Mouse (Mus musculus) gastrocnemius, postnatal 4 days (tissue): ENCODE measurements around the gene Exoc3l4. TPM values are rescaled to one million over a fixed set of nuclear protein-coding genes. Genes with fewer than 3 reads are reported as not detected.

ENCODE experiments used
- DNase-seq, 2 experiments: peaks; one replicate each; pipeline ENCODE4 v3.0.0; 2021 to 2022; ENCODE audit warnings: low spot score in 2 of 2, mixed read lengths in 2 of 2
- total RNA-seq, 2 experiments: library from RNA; stranded (reverse); gene quantifications; 2 replicates each; pipeline ENCODE4 v1.2.3; 2021

Exoc3l4 gene
- total RNA-seq, 2 experiments from 2014 or later, result 5.0 to 6.1 TPM

DNA sequence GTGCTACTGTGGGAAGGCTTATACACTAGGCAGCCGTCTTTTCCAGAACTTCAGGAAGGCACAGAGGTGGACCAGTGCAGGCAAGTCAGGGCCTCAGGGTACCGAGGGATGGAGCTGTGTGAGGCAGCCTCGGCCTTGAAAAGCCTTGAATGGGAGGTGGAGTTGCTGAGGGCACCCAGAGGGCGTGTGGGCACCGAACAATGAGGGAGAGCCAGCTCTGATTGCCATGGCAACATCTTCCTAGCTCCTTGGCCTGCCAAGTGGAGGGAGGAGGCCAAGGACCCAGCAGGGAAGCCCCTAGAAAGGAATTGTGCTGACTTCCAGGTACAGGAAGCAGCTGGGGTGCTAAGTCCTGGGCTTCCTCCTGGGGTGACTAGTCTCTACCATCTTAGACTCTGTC, 7.2 kb upstream of the Exoc3l4 start:
- DNase-seq, result no peak

GRCm38 (mm10) chr12:111411631-111412355, 5.0 kb upstream of the Exoc3l4 start:
- no peak for DNase-seq

GRCm38 (mm10) chr12:111412581-111413284, 4.1 kb upstream of the Exoc3l4 start:
- peak in 1 of 2 experiments; percentile 44 for DNase-seq

- DNase-seq, result peak; percentile 83 to 90
Observed at GRCm38 (mm10) chr12:111413300-111413699, 3.5 kb upstream of the Exoc3l4 start.

DNA sequence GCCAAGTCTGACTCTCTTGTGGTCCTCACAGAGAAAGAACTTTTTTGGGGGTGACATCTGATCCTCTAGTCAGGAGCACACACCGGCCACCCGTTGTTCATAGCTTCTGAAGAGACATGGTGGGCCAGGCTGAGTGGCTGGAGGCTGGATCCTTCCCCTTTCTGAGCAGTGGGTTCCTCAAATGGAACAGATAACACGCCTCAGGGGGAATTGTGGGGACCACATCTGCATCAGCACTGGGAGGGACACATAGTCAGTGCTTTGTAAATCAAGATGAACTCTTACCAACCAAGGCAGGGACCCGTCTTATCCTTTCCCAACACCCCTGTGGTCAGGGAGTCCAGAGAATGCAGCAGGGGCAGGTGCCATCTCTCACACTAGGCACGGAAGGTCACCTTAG, 3.1 kb downstream of the Exoc3l4 start:
- DNase-seq, result no peak

GRCm38 (mm10) chr12:111420946-111421709, 4.3 kb downstream of the Exoc3l4 start:
- no peak for DNase-seq

- DNase-seq, result no peak
Observed at GRCm38 (mm10) chr12:111422852-111423251, 6.0 kb downstream of the Exoc3l4 start.

GRCm38 (mm10) chr12:111423570-111424129, 6.8 kb downstream of the Exoc3l4 start:
- no peak for DNase-seq

- DNase-seq, result no peak
Observed at GRCm38 (mm10) chr12:111424547-111424946, 7.7 kb downstream of the Exoc3l4 start.

GRCm38 (mm10) chr12:111425258-111425657, 8.4 kb downstream of the Exoc3l4 start:
- peak; percentile 76 to 88 for DNase-seq

- DNase-seq, result peak; percentile 84 to 89
Observed at GRCm38 (mm10) chr12:111425789-111426460, 9.1 kb downstream of the Exoc3l4 start.

GRCm38 (mm10) chr12:111427438-111428113, 10.8 kb downstream of the Exoc3l4 start:
- DNase-seq, result no peak

GRCm38 (mm10) chr12:111428364-111428763, 11.5 kb downstream of the Exoc3l4 start:
- DNase-seq, result no peak

GRCm38 (mm10) chr12:111428961-111429911, 12.4 kb downstream of the Exoc3l4 start:
- peak in 1 of 2 experiments; percentile 59 for DNase-seq

DNA sequence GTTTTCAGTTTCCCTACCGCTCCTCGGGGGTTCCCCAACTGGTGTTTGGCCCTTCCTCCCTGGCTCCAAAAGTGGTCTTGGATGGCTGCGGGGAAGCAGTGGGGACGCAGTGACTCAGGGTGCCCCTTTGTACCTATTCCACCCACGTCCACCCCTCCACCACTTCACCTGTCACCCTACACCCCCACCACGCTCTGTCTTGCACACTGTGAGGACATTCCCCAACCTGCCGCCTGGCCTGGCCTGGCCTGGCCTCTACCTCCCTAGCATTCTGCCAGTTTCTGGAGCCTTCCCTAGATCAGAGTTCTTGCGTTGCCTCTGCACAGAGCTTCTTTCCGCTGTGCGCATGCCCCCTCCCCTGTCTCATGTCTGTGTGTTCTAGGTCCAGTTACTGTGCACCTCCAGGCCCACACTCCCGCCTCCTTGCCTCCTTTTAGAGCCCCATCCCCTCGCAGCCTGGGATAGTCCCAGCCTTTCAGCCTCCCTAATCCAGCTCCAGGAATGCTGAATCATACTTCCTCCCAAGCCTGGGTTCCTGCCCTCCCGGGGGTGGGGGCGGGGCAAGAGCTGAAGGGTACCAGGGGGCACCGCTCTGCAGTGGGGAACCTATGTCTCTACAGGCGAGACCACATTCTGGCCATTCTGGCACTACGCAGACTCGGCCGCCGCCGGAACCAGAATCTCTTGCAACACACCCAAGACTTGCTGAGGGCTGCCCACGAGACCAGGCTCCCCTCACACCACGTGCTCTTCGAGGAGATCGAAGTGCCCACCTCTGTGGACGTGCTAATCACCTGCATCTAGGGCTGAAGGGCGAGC, 13.4 kb downstream of the Exoc3l4 start:
- DNase-seq, result no peak

DNA sequence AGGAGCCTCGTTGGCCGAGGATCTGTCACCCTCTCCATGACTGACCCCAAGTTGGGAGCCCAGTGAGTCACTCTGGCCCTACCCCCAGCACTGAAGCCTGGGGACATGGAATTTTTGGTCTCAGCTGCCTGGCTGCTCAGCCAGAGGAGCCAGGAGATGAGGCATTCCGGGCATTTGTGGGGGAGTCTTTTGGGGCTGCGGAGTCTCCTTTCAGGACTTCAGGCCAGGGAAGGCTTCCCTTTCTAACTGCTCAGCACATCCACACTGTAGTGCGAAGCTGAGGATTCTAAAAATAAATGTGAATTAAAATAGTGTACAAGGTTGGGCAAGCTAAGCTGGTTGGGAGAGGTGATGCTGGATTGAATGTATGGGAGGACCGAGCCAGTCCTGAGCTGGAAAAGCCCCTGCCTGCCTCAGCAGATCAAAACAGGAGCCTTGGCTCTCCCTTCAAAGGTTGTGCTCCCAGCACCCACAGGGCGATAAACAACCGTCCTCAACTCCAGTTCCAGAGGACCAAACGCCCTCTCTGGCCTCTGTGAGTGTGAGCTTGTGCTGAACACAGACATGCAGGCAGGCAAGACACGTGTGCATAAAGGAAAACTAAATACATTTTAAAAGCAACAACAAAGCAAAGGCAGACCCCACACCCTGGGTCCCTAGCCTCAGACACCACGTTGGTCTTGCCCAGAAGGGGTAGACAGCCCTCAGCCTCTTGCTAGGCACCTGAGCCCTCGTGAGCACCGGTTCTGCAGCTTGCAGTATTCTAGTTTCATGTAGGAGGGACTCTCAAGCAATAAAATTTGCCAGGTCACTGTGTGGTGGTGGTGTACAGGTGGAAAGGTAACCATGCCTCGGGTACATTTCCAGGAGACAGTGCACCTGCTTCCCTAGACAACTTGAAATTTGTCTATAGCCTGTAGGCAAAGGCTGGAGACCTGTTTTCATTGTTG, 14.3 kb downstream of the Exoc3l4 start:
- DNase-seq, result no peak

DNA sequence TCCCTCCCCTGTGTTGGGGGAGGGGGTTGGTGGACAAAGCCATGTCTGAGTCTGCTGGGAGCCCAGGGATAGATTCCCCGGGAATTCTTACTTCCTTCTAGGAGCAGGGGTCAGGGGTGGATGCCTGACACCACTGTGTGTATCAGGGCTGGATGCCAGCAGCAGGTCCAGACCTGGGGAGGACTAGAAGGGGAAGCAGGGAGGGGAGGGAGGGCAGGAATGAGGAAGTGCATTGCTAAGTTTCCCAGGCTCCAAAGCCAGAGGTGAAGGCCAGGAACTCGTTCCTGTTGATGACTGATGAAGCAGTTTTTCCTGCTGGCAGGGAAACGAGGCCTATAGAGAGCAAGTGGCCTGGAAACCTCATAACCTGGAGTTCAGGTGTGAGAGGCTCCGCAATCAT, 15.3 kb downstream of the Exoc3l4 start:
- no peak for DNase-seq
